Mouse (Mus musculus): ENCODE data around the gene Prkch.

Prkch gene

GRCm38 (mm10) chr12:73805541-73805940, 220.9 kb downstream of the Prkch start:
- no peak for DNase-seq

GRCm38 (mm10) chr12:73806003-73806402, 221.4 kb downstream of the Prkch start:
- no peak for DNase-seq

- no peak for DNase-seq
Observed at GRCm38 (mm10) chr12:73807228-73807627, 222.6 kb downstream of the Prkch start.

GRCm38 (mm10) chr12:73810041-73810795, 225.6 kb downstream of the Prkch start:
- no peak for DNase-seq

GRCm38 (mm10) chr12:73810903-73811302, 226.3 kb downstream of the Prkch start:
- no peak for DNase-seq

- DNase-seq, result no peak
Observed at GRCm38 (mm10) chr12:73812198-73812597, 227.6 kb downstream of the Prkch start.

GRCm38 (mm10) chr12:73813016-73813900, 228.7 kb downstream of the Prkch start:
- DNase-seq, result no peak

GRCm38 (mm10) chr12:73814056-73814735, 229.6 kb downstream of the Prkch start:
- no peak for DNase-seq

- DNase-seq, result no peak
Observed at GRCm38 (mm10) chr12:73814897-73815296, 230.3 kb downstream of the Prkch start.

- DNase-seq, result no peak
Observed at GRCm38 (mm10) chr12:73815463-73815862, 230.9 kb downstream of the Prkch start.

GRCm38 (mm10) chr12:73815892-73816291, 231.3 kb downstream of the Prkch start:
- DNase-seq, result no peak

- DNase-seq, result no peak
Observed at GRCm38 (mm10) chr12:73816866-73817265, 232.3 kb downstream of the Prkch start.

- no peak for DNase-seq
Observed at GRCm38 (mm10) chr12:73818801-73819200, 234.2 kb downstream of the Prkch start.

- DNase-seq, result no peak
Observed at GRCm38 (mm10) chr12:73821176-73821575, 236.6 kb downstream of the Prkch start.

GRCm38 (mm10) chr12:73822331-73822730, 237.7 kb downstream of the Prkch start:
- DNase-seq, result no peak

- DNase-seq, result no peak
Observed at GRCm38 (mm10) chr12:73824828-73825227, 240.2 kb downstream of the Prkch start.
